Mouse (Mus musculus) adrenal gland, adult (tissue): ENCODE measurements around the gene Gm44973.
A peak's percentile ranks its signal among the peaks of the same experiment; 100 is the strongest.
"Not testable (repeated sequence)": the region's sequence is repeated elsewhere in the genome, so short reads cannot be mapped to it uniquely, and the experiment has no call there.

Source experiments
- DNase-seq, 2 experiments: peaks; one replicate each; pipeline ENCODE4 v3.0.0; 2022 to 2023; ENCODE audit warnings: low spot score in 1 of 2; ENCODE audit not compliant: inconsistent age in 2 of 2

The Gm44973 gene

GRCm38 (mm10) chr7:5015118-5016001 lies at the start of gene Gm44973:
Gene Gm44973 (plus strand): TSS chr7:5015496.
- DNase-seq, result peak; percentile 97 to 99

- no peak for DNase-seq
These were observed 44.2 kb upstream of the Gm44973 start, which contains the start of gene Sbk3 for GRCm38 (mm10) chr7:4971068-4971467. Gene Sbk3 (minus strand): TSS chr7:4971168.

GRCm38 (mm10) chr7:4971710-4972109 lies 43.6 kb upstream of the Gm44973 start:
- DNase-seq, result no peak

DNA sequence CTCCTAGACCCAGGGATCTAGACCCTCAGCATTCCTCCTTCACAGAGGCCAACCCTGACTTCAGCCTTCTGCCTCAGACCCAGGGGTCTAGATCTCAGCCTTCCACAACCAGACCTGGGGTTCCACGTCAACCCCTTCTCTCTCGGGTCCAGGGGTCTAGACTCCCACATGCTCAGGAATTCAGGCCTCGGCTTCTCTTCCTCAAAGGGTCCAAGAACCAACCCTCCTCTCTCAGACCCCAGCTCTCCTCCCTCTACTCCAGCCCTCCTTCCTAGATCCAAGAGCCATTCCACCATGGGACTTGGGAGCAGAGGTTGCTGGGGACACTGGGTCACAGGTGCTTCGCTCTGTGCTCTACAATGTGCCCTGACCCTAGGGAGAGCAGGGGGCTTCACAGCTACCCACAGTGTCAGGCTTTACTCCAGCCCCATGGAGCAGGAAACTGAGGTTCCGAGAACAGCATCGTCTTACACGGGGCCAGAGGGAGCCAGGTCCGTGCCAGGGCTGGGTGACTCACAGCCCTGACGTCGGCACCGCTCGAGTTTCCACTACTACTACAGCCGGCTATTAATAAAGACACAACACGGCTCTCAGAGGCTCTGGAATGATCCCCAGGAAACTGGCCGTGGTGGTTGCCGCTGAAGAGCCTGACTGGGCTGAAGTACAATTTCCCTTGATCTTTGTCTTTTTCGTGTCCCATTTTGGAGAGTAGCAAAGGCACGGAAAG lies 42.8 kb upstream of the Gm44973 start:
- DNase-seq, result peak; percentile 87 to 92

DNA sequence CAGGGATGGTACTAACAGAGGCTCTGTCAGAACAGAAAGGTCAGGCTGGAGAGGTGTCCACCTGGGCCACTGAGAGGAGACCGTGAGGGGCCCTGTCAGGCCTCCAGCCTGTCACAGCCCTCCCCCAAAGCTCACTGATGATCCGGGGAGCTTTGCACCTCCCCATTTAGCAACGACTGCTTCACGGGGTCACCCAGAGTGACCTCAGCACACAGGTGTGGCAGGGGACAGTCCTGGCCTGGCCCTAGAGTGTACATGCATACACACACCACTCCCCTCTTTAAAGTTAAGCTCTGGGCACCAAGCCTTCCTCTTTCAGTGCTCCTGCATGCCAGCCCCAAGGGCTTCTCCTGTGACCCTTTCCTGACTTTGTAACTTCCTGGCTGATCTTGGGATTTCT lies 39.8 kb upstream of the Gm44973 start:
- no peak for DNase-seq

- no peak for DNase-seq
These were observed 38.5 kb upstream of the Gm44973 start for GRCm38 (mm10) chr7:4976832-4977231.

GRCm38 (mm10) chr7:4988250-4988649 lies 27.0 kb upstream of the Gm44973 start:
- DNase-seq, result no peak

GRCm38 (mm10) chr7:4993347-4993998 lies 21.8 kb upstream of the Gm44973 start:
- no peak for DNase-seq

GRCm38 (mm10) chr7:4993999-4994788 lies 21.1 kb upstream of the Gm44973 start:
- no peak for DNase-seq

DNA sequence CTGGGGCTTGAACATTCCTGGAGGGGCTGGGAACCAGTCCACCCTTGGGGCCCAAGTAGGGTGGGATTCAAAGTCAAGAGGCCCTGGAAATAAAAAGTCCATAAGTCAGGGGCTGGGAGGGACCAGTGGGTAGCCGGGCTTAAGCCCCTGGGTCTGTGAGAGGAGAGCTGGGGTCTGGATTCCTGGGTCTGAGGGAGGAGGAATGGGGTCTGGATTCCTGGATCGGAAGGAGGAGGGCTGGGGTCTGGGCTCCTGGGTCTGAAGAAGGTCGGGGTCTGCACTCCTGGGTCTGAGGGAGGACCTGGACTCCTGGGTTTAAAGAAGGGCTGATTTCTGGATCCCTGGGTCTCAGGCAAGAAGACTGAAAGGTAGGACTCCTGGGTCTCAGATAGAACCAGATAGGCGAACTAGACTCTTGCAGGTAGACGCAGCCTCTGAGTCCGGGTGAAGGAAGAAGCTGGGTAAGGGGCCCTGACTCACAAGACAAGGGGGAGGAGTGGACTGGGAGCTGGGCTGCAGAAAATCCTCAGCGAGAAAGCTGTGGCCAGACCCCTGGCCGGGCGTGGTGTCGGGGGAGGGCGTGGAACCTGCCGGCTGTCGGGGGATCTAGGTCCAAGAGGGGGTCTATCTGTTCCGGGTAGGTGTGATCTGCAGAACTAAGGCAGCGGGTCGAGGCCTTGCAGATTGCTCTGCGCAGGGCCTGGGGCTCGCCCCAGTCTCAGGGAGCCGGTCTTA lies 19.9 kb upstream of the Gm44973 start:
- no peak for DNase-seq

GRCm38 (mm10) chr7:4996003-4996895 lies 19.0 kb upstream of the Gm44973 start, which contains the start of gene Zfp579:
Gene Zfp579 (minus strand): TSS chr7:4996158.
- peak; percentile 93 to 97 for DNase-seq

DNA sequence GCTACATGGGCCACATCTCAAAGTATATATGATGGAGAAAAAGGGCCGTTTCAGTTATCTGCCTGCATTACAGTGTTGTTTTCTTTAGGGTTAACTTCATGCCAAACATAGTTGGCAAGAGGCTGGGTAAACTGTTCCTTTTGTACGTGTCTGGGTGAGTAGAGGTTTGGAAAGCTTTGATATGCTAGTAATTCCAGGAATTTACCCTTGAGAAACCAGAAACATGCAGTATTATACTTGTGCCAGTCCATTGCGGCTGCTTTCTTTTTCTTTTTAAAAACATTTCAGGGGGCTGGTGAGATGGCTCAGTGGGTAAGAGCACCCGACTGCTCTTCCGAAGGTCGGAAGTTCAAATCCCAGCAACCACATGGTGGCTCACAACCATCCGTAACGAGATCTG lies 18.4 kb upstream of the Gm44973 start:
- no peak for DNase-seq

GRCm38 (mm10) chr7:4999876-5000275 lies 15.4 kb upstream of the Gm44973 start:
- DNase-seq, result peak in 1 of 2 experiments; percentile 56

DNA sequence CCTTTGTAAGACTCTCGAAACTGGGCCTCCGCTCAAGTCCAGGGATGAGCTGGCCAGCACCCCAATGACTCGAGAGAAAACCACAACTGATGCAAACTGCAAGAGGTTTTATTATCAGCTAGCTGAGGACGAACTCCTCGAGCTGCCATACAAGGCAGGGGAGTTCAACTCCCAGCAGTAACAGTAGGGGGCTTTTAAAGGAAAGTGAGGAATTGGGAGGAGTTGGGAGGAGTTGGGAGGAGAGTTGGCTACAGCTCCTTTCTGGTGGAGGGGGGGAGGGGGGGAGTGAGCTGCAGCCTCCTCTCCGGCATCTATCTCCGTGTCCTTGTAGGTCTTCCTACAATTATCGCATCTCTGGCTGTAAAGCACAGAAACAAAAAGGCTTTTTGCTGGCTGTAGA lies 12.4 kb upstream of the Gm44973 start:
- DNase-seq, result not testable (repeated sequence)

GRCm38 (mm10) chr7:5008229-5008628 lies 7.1 kb upstream of the Gm44973 start:
- no peak for DNase-seq

GRCm38 (mm10) chr7:5012681-5013513 lies 2.4 kb upstream of the Gm44973 start:
- peak in 1 of 2 experiments; percentile 37 for DNase-seq

DNA sequence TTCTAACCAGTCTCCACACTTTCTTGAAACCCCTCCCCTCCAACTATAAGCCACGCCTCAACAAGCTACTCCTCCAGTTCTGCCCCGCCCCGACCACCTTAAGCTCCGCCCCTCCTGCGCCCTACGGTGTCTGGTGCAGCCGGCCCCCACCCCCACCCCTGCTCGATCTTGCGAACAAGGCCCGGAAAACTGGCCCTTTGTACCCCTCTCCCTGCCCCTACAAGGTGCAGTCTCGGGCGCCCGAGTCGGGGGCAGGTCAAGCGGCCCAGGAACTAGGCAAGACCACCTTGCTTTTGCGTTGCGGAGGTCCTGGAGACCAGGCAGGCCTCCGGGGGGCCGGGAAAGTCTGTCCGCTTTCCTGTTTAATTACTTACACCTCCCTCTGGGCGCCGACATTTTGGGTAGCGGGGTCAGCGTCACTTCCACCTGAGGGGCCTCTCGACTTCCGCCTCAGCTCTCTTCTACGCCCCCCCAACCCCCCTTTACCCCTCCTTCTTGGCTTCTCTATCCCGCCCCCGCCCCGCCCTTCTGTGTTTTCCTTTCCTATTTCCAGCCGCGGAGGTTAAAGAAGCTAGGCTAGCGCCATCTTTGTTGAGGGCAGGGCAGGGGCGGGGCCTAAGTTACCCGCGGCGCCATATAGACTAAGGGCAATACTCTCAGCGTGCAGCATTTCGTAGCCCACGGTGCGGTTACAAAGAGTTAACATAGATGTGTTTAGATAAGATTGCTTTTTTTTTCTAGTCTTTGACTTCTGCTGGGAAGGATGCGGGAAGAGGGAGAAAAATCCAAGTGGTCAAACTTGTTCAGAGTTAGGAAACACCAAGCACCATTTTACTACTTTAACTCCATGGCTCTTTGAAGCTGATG lies 812 bp upstream of the Gm44973 start, which contains the start of the genes Zfp524 and Fiz1:
Zfp524 (plus strand) TSS at position 165 of the 867 bp plus-strand sequence.
Fiz1 (minus strand) TSS at position 447 of the 867 bp plus-strand sequence.
- DNase-seq, result peak; percentile 96 to 99
